ENCODE assay signal across 7 mouse cellular contexts in genomic region chr14:75786868-75787793, GRCm38 (mm10). TPM values are rescaled to one million over a fixed set of nuclear protein-coding genes. Genes with fewer than 3 reads are reported as not detected.
DNase-seq lines count a peak whose midpoint lies in the region; ATAC-seq lines count a peak whose summit lies in the region.

Gene Slc25a30 (minus strand): TSS chr14:75787037.

- 0 out of 2 replicates have a peak within 1 kb of the TSS, but pooled peaks have one; percentile 15 for H3K27ac ChIP-seq in embryonic facial prominence, embryonic 11.5 days (replicated peaks; ENCODE audit: low read depth, low read length)
- 0 out of 2 replicates have a peak within 1 kb of the TSS, but pooled peaks have one; percentile 26 for H3K27ac ChIP-seq in limb, embryonic 11.5 days (replicated peaks; ENCODE audit: low read depth, low read length)
- H3K27ac ChIP-seq in midbrain, embryonic 14.5 days (replicated peaks; ENCODE audit: low read depth, low read length): peak within 1 kb of the TSS; percentile 94

- H3K4me3 ChIP-seq in embryonic facial prominence, embryonic 11.5 days (ENCODE audit: low read depth, low read length): peak within 1 kb of the TSS; percentile 63
- peak within 1 kb of the TSS; percentile 76 for H3K4me3 ChIP-seq in limb, embryonic 11.5 days (ENCODE audit: low read depth, low read length)
- peak within 1 kb of the TSS; percentile 79 for H3K4me3 ChIP-seq in midbrain, embryonic 14.5 days (replicated peaks; ENCODE audit: low read depth, low read length)

- peak within 1 kb of the TSS; percentile 71 for H3K4me2 ChIP-seq in embryonic facial prominence, embryonic 11.5 days (ENCODE audit: low read depth, low read length)
- H3K4me2 ChIP-seq in limb, embryonic 11.5 days (ENCODE audit: low read depth, severe bottlenecking): peak within 1 kb of the TSS; percentile 66
- peak within 1 kb of the TSS; percentile 71 for H3K4me2 ChIP-seq in midbrain, embryonic 14.5 days (ENCODE audit: low read length)

- no peaks in the 10 kb centered on the region for H3K4me1 ChIP-seq in embryonic facial prominence, embryonic 11.5 days (ENCODE audit: control insufficient read depth, insufficient read depth, low read length)
- H3K4me1 ChIP-seq in limb, embryonic 11.5 days (ENCODE audit: control insufficient read depth, insufficient read depth, low read length): no peaks in the 10 kb centered on the region
- 0 out of 2 replicates have a peak, but pooled peaks cover 5% of the 10 kb centered on the region for H3K4me1 ChIP-seq in midbrain, embryonic 14.5 days (ENCODE audit: control insufficient read depth, insufficient read depth, low read length)

- H3K9ac ChIP-seq in embryonic facial prominence, embryonic 11.5 days (replicated peaks; ENCODE audit: low read length): peak within 1 kb of the TSS; percentile 73
- H3K9ac ChIP-seq in limb, embryonic 11.5 days (ENCODE audit: low read length): peak within 1 kb of the TSS; percentile 69
- peak within 1 kb of the TSS; percentile 88 for H3K9ac ChIP-seq in midbrain, embryonic 14.5 days (replicated peaks; ENCODE audit: low read length)

- WGBS in embryonic facial prominence, embryonic 11.5 days: 7% methylated on average over 50 of the region's 51 CpGs
- 7% methylated on average over 51 of the region's 51 CpGs for WGBS in limb, embryonic 11.5 days
- 7% methylated on average over 48 of the region's 51 CpGs for WGBS in midbrain, embryonic 14.5 days

- peaks cover 3% of the 10 kb centered on the region; the same call in 1 of the 2 replicates for H3K27me3 ChIP-seq in embryonic facial prominence, embryonic 11.5 days (ENCODE audit: control insufficient read depth, insufficient read depth, low read length)
- no peaks in the 10 kb centered on the region; the same call in 1 of the 2 replicates for H3K27me3 ChIP-seq in limb, embryonic 11.5 days (ENCODE audit: control insufficient read depth, insufficient read depth, low read length)
- no peaks in the 10 kb centered on the region for H3K27me3 ChIP-seq in midbrain, embryonic 14.5 days (ENCODE audit: control insufficient read depth, insufficient read depth, low read length)

- peak; percentile 99 for DNase-seq in adrenal gland, postnatal 14 days
- peak; percentile 96 for DNase-seq in embryonic facial prominence, embryonic 11.5 days (ENCODE audit: low spot score)
- peak; percentile 99 for DNase-seq in kidney, adult 18-20 months
- peak; percentile 94 for DNase-seq in limb, embryonic 11.5 days (ENCODE audit: low spot score)
- peak; percentile 98 for DNase-seq in midbrain, embryonic 14.5 days
- DNase-seq in spleen, adult 18-20 months: peak; percentile 94 to 96

- H3K36me3 ChIP-seq in embryonic facial prominence, embryonic 11.5 days (replicated peaks; ENCODE audit: control insufficient read depth, insufficient read depth, low read depth, low read length): no peaks in the 10 kb centered on the region
- no peaks in the 10 kb centered on the region for H3K36me3 ChIP-seq in limb, embryonic 11.5 days (ENCODE audit: control insufficient read depth, insufficient read depth, low read length)
- no peaks in the 10 kb centered on the region for H3K36me3 ChIP-seq in midbrain, embryonic 14.5 days (ENCODE audit: control insufficient read depth, insufficient read depth, low read length)

- peak; percentile 98 for ATAC-seq in embryonic facial prominence, embryonic 11.5 days (replicated peaks; ENCODE audit: insufficient number of reproducible peaks, low FRiP score, low TSS enrichment, low read depth)
- ATAC-seq in granulocyte monocyte progenitor cell, adult 5-6 weeks (replicated peaks; ENCODE audit: poor library complexity, severe bottlenecking): peak; percentile 94
- ATAC-seq in limb, embryonic 11.5 days (ENCODE audit: insufficient number of reproducible peaks, low FRiP score, low TSS enrichment, low read depth): peak; percentile 96
- ATAC-seq in midbrain, embryonic 14.5 days (ENCODE audit: low FRiP score, low TSS enrichment): peak; percentile 99

- no peaks in the 10 kb centered on the region for H3K9me3 ChIP-seq in embryonic facial prominence, embryonic 11.5 days (replicated peaks; ENCODE audit: control insufficient read depth, low read length)
- no peaks in the 10 kb centered on the region for H3K9me3 ChIP-seq in limb, embryonic 11.5 days (ENCODE audit: control insufficient read depth, low read length)
- H3K9me3 ChIP-seq in midbrain, embryonic 14.5 days (ENCODE audit: control insufficient read depth, low read length): no peaks in the 10 kb centered on the region

RNA-seq across cellular contexts. Expression of gene Slc25a30, which starts in this region (rescaled TPM):
- total RNA-seq in adrenal gland, postnatal 14 days (2021): 71.2 and 102 TPM in 2 replicates
- polyA plus RNA-seq in embryonic facial prominence, embryonic 11.5 days (2014; fragmentation: Nextera tagmentation; extraction: Ambion mirVana): 6.1 and 7.4 TPM in 2 replicates
- total RNA-seq in granulocyte monocyte progenitor cell, adult 5-6 weeks (2014; fragmentation: Nextera tagmentation): 15.4 and 26.2 TPM in 2 replicates
- 16.0 and 20.5 TPM in 2 replicates for total RNA-seq in granulocyte monocyte progenitor cell, adult 5-6 weeks (2017)
- 6.3 and 6.9 TPM in 2 replicates for polyA plus RNA-seq in limb, embryonic 11.5 days (2014; fragmentation: Nextera tagmentation; extraction: Ambion mirVana)
- polyA plus RNA-seq in midbrain, embryonic 14.5 days (2014; fragmentation: Nextera tagmentation; extraction: Ambion mirVana): 13.4 and 15.6 TPM in 2 replicates

Comparison
In these comparisons a context has a peak if more than half of its experiments do, and no peak if none do; other contexts are left out.
1. Peak in every context shown above with its lines: DNase-seq, ATAC-seq, H3K4me3 ChIP-seq and H3K27ac ChIP-seq.
2. H3K27ac ChIP-seq: peak in every context shown above with its lines; median percentile 94 in midbrain, embryonic 14.5 days; 26 in limb, embryonic 11.5 days; 15 in embryonic facial prominence, embryonic 11.5 days.